Mouse (Mus musculus): Measurements from ENCODE around the gene Prkab1. TPM values are rescaled to one million over a fixed set of nuclear protein-coding genes. Genes with fewer than 3 reads are reported as not detected.

Gene Prkab1
- polyA plus RNA-seq, 1 experiment from 2014 or later = 44.8 TPM

- 83% methylated on average over 10 of the region's 10 CpGs for WGBS
- Histone ChIP-seq H3K36me3 (ENCODE audit: control insufficient read depth, insufficient read depth, low read length) (no peaks in the 10 kb centered on the region), H3K9ac (ENCODE audit: low read depth, low read length) (no peak overlapping the region), H3K4me2 (replicated peaks; ENCODE audit: low read depth, low read length) (no peak overlapping the region), H3K4me1 (replicated peaks; ENCODE audit: control insufficient read depth, insufficient read depth, low read length) (no peaks in the 10 kb centered on the region), H3K4me3 (ENCODE audit: low read depth, low read length) (no peak overlapping the region), H3K27ac (ENCODE audit: low read depth, low read length) (no peak overlapping the region), H3K27me3 (ENCODE audit: control insufficient read depth, insufficient read depth, low read length) (no peaks in the 10 kb centered on the region), H3K9me3 (ENCODE audit: control insufficient read depth, low read length) (no peaks in the 10 kb centered on the region)
- DNase-seq (ENCODE audit: low spot score) = no peak
- ATAC-seq (ENCODE audit: low FRiP score) = no peak
Observed at GRCm38 (mm10) chr5:116004271-116004670, 20.0 kb downstream of the Prkab1 start.

- Histone ChIP-seq H3K9me3 (ENCODE audit: control insufficient read depth, low read length) (no peaks in the 10 kb centered on the region), H3K36me3 (ENCODE audit: control insufficient read depth, insufficient read depth, low read length) (no peaks in the 10 kb centered on the region), H3K9ac (ENCODE audit: low read depth, low read length) (no peak overlapping the region), H3K4me2 (replicated peaks; ENCODE audit: low read depth, low read length) (no peak overlapping the region), H3K27me3 (ENCODE audit: control insufficient read depth, insufficient read depth, low read length) (no peaks in the 10 kb centered on the region), H3K4me3 (ENCODE audit: low read depth, low read length) (no peak overlapping the region), H3K4me1 (replicated peaks; ENCODE audit: control insufficient read depth, insufficient read depth, low read length) (no peaks in the 10 kb centered on the region), H3K27ac (ENCODE audit: low read depth, low read length) (0 out of 2 replicates have a peak overlapping the region, but pooled peaks have one; percentile 30)
- 39% methylated on average over 13 of the region's 13 CpGs for WGBS
- DNase-seq (ENCODE audit: low spot score) = no peak
- no peak for ATAC-seq (ENCODE audit: low FRiP score)
Observed at GRCm38 (mm10) chr5:116003825-116004224, 20.5 kb downstream of the Prkab1 start.

GRCm38 (mm10) chr5:116003154-116003553, 21.2 kb downstream of the Prkab1 start:
- ATAC-seq (ENCODE audit: low FRiP score) = no peak
- H3K36me3 ChIP-seq (ENCODE audit: control insufficient read depth, insufficient read depth, low read length) = no peaks in the 10 kb centered on the region
- no peak overlapping the region for H3K4me2 ChIP-seq (replicated peaks; ENCODE audit: low read depth, low read length)
- no peak overlapping the region for H3K4me3 ChIP-seq (ENCODE audit: low read depth, low read length)
- no peaks in the 10 kb centered on the region for H3K27me3 ChIP-seq (ENCODE audit: control insufficient read depth, insufficient read depth, low read length)
- no peaks in the 10 kb centered on the region for H3K4me1 ChIP-seq (replicated peaks; ENCODE audit: control insufficient read depth, insufficient read depth, low read length)
- no peaks in the 10 kb centered on the region for H3K9me3 ChIP-seq (ENCODE audit: control insufficient read depth, low read length)
- H3K9ac ChIP-seq (ENCODE audit: low read depth, low read length) = no peak overlapping the region
- WGBS = 83% methylated on average over 8 of the region's 8 CpGs
- no peak overlapping the region for H3K27ac ChIP-seq (ENCODE audit: low read depth, low read length)
- DNase-seq (ENCODE audit: low spot score) = no peak

- no peak for DNase-seq (ENCODE audit: low spot score)
- no peak for ATAC-seq (ENCODE audit: low FRiP score)
- no peak overlapping the region for H3K4me2 ChIP-seq (replicated peaks; ENCODE audit: low read depth, low read length)
- H3K36me3 ChIP-seq (ENCODE audit: control insufficient read depth, insufficient read depth, low read length) = no peaks in the 10 kb centered on the region
- WGBS = 72% methylated on average over 13 of the region's 13 CpGs
- H3K9me3 ChIP-seq (ENCODE audit: control insufficient read depth, low read length) = no peaks in the 10 kb centered on the region
- no peak overlapping the region for H3K4me3 ChIP-seq (ENCODE audit: low read depth, low read length)
- H3K27ac ChIP-seq (ENCODE audit: low read depth, low read length) = no peak overlapping the region
- H3K27me3 ChIP-seq (ENCODE audit: control insufficient read depth, insufficient read depth, low read length) = no peaks in the 10 kb centered on the region
- no peak overlapping the region for H3K9ac ChIP-seq (ENCODE audit: low read depth, low read length)
- H3K4me1 ChIP-seq (replicated peaks; ENCODE audit: control insufficient read depth, insufficient read depth, low read length) = no peaks in the 10 kb centered on the region
Observed at GRCm38 (mm10) chr5:115997376-115997775, 26.9 kb downstream of the Prkab1 start.

GRCm38 (mm10) chr5:115994101-115994500, 30.2 kb downstream of the Prkab1 start:
- ATAC-seq (ENCODE audit: low FRiP score) = no peak
- no peaks in the 10 kb centered on the region for H3K4me1 ChIP-seq (replicated peaks; ENCODE audit: control insufficient read depth, insufficient read depth, low read length)
- H3K27ac ChIP-seq (ENCODE audit: low read depth, low read length) = no peak overlapping the region
- H3K27me3 ChIP-seq (ENCODE audit: control insufficient read depth, insufficient read depth, low read length) = no peaks in the 10 kb centered on the region
- H3K9ac ChIP-seq (ENCODE audit: low read depth, low read length) = no peak overlapping the region
- H3K4me3 ChIP-seq (ENCODE audit: low read depth, low read length) = no peak overlapping the region
- H3K4me2 ChIP-seq (replicated peaks; ENCODE audit: low read depth, low read length) = no peak overlapping the region
- H3K36me3 ChIP-seq (ENCODE audit: control insufficient read depth, insufficient read depth, low read length) = peaks cover 10% of the 10 kb centered on the region
- DNase-seq (ENCODE audit: low spot score) = no peak
- 88% methylated on average over 15 of the region's 15 CpGs for WGBS
- no peaks in the 10 kb centered on the region for H3K9me3 ChIP-seq (ENCODE audit: control insufficient read depth, low read length)

- ATAC-seq (ENCODE audit: low FRiP score) (no peak), DNase-seq (ENCODE audit: low spot score) (no peak)
- WGBS = 94% methylated on average over 11 of the region's 11 CpGs
- Histone ChIP-seq H3K9me3 (ENCODE audit: control insufficient read depth, low read length) (no peaks in the 10 kb centered on the region), H3K4me2 (replicated peaks; ENCODE audit: low read depth, low read length) (no peak overlapping the region), H3K36me3 (ENCODE audit: control insufficient read depth, insufficient read depth, low read length) (peaks cover 10% of the 10 kb centered on the region), H3K9ac (ENCODE audit: low read depth, low read length) (no peak overlapping the region), H3K4me1 (replicated peaks; ENCODE audit: control insufficient read depth, insufficient read depth, low read length) (no peaks in the 10 kb centered on the region), H3K27me3 (ENCODE audit: control insufficient read depth, insufficient read depth, low read length) (no peaks in the 10 kb centered on the region), H3K27ac (ENCODE audit: low read depth, low read length) (no peak overlapping the region), H3K4me3 (ENCODE audit: low read depth, low read length) (no peak overlapping the region)
Observed at GRCm38 (mm10) chr5:115991717-115992116, 32.6 kb downstream of the Prkab1 start.

- 91% methylated on average over 12 of the region's 12 CpGs for WGBS
- Histone ChIP-seq H3K4me1 (replicated peaks; ENCODE audit: control insufficient read depth, insufficient read depth, low read length) (no peaks in the 10 kb centered on the region), H3K9me3 (ENCODE audit: control insufficient read depth, low read length) (no peaks in the 10 kb centered on the region), H3K27ac (ENCODE audit: low read depth, low read length) (no peak overlapping the region), H3K4me2 (replicated peaks; ENCODE audit: low read depth, low read length) (no peak overlapping the region), H3K36me3 (ENCODE audit: control insufficient read depth, insufficient read depth, low read length) (peaks cover 10% of the 10 kb centered on the region), H3K4me3 (ENCODE audit: low read depth, low read length) (no peak overlapping the region), H3K27me3 (ENCODE audit: control insufficient read depth, insufficient read depth, low read length) (no peaks in the 10 kb centered on the region), H3K9ac (ENCODE audit: low read depth, low read length) (no peak overlapping the region)
- DNase-seq (ENCODE audit: low spot score) (no peak), ATAC-seq (ENCODE audit: low FRiP score) (no peak)
Observed at GRCm38 (mm10) chr5:115987284-115987683, 37.0 kb downstream of the Prkab1 start.

GRCm38 (mm10) chr5:115985101-115985500, 39.2 kb downstream of the Prkab1 start:
- no peak for ATAC-seq (ENCODE audit: low FRiP score)
- 96% methylated on average over 11 of the region's 11 CpGs for WGBS
- Histone ChIP-seq H3K27ac (ENCODE audit: low read depth, low read length) (no peak overlapping the region), H3K36me3 (ENCODE audit: control insufficient read depth, insufficient read depth, low read length) (peaks cover 3% of the 10 kb centered on the region; the same call in 1 of the 2 replicates), H3K4me2 (replicated peaks; ENCODE audit: low read depth, low read length) (no peak overlapping the region), H3K9ac (ENCODE audit: low read depth, low read length) (no peak overlapping the region), H3K4me3 (ENCODE audit: low read depth, low read length) (no peak overlapping the region), H3K27me3 (ENCODE audit: control insufficient read depth, insufficient read depth, low read length) (no peaks in the 10 kb centered on the region), H3K4me1 (replicated peaks; ENCODE audit: control insufficient read depth, insufficient read depth, low read length) (no peaks in the 10 kb centered on the region), H3K9me3 (ENCODE audit: control insufficient read depth, low read length) (no peaks in the 10 kb centered on the region)
- no peak for DNase-seq (ENCODE audit: low spot score)

GRCm38 (mm10) chr5:115984392-115984791, 39.9 kb downstream of the Prkab1 start:
- Histone ChIP-seq H3K27me3 (ENCODE audit: control insufficient read depth, insufficient read depth, low read length) (no peaks in the 10 kb centered on the region), H3K9me3 (ENCODE audit: control insufficient read depth, low read length) (no peaks in the 10 kb centered on the region), H3K4me2 (replicated peaks; ENCODE audit: low read depth, low read length) (no peak overlapping the region), H3K27ac (ENCODE audit: low read depth, low read length) (no peak overlapping the region), H3K9ac (ENCODE audit: low read depth, low read length) (no peak overlapping the region), H3K36me3 (ENCODE audit: control insufficient read depth, insufficient read depth, low read length) (no peaks in the 10 kb centered on the region), H3K4me3 (ENCODE audit: low read depth, low read length) (no peak overlapping the region), H3K4me1 (replicated peaks; ENCODE audit: control insufficient read depth, insufficient read depth, low read length) (no peaks in the 10 kb centered on the region)
- DNase-seq (ENCODE audit: low spot score) (no peak), ATAC-seq (ENCODE audit: low FRiP score) (no peak)
- WGBS = 95% methylated on average over 6 of the region's 6 CpGs
